Mouse (Mus musculus) spleen, adult 12 weeks (tissue): ENCODE results near the gene Plekhj1.

Source experiments
- DNase-seq: peaks from one replicate; pipeline ENCODE4 v3.0.0; 2022; ENCODE audit warnings: low spot score

Gene Plekhj1

DNA sequence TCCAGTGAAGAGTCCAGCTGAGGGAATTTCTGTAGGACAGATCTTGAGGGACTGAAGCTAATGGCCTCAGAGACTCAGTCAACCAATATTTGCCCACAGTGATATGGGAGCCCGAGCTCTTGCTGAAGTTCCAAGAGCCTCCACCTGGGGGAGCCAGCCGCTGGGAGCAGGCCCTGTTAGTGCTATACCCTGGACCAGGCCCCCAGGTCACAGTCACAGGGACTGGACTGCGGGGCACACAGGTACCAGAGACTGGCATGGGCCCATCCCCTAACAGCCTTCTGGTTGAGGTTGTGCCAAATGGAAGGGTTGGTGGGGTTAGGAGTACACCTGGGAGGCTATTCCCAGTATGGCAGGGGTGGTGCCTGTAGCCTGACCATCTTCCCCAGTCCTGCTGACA is 7.5 kb upstream of the Plekhj1 start:
- DNase-seq, result peak; percentile 72

DNA sequence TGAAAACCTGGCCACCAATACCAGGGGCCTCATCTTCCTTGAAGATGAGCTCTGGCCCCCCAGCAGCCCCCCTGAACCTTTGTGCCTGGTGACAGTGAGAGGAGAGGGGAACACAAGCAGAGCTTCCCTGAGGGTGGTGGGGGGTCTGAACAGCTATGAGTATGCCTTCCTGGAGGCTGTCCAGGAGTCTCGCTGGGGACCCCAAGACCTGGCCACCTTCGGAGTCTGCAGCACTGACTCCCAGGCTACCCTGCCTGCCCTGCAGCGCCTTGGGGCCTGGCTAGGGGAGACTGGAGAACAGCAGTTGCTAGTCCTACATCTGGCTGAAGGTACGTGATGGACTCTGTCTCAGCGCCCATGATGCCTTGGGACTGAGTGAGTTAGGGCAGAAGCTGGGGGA is 6.9 kb upstream of the Plekhj1 start:
- DNase-seq, result no peak

DNA sequence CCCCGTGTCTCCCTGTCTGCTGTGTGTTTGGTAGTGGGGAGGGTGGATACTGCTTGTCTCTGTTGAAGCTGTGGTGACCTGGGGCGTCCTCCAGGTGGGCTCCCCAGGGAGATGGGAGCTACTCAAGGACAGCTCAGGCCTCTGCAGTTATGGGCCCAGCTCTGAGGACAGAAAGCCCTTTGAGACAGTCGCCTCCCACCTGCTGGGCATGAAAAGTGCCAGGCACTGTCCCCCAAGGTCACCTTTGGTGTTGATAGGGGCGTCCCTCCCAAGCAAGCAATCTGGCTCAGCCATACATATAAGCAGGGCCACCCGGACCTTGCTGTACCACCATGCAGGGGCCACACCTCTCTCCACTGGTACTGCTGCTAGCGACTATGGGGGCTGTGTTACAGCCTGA is 6.5 kb upstream of the Plekhj1 start, which contains the start of gene Amh:
Gene Amh (plus strand): TSS at position 328 of the 400 bp plus-strand sequence.
- no peak for DNase-seq

DNA sequence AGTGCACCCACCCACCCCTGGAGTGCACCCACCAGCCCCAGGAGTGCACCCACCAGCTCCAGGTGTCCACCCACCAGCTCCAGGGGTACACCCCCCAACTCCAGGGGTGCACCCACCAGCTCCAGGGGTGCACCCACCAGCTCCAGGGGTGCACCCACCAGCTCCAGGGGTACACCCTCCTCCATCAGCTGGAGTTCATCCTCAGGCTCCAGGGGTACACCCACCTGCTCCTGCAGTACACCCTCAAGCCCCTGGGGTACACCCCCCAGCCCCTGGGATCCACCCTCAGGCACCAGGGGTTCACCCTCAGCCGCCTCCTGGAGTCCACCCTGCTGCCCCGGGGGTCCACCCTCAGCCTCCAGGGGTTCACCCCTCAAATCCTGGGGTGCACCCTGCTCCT is 5.9 kb upstream of the Plekhj1 start:
- no peak for DNase-seq

DNA sequence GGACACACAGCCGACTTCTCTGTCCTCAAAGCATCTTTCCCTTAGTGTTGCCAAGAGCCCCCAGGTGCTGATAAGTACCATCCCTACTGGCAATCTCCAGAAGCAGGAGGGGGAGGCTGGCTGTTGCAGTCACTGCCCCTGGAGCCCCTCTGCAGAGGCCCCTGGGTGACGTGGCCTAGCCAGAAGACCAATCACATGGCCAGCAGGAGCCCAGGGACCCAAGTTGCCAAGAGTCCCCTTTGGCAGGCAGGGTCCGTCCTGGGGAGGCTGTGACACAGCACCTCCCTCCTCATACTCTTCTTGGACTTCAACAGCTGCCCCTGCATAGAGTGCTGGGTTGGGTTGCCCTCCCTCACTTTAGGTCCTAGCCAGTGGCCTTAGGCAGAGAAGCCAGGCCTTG is 4.6 kb upstream of the Plekhj1 start:
- no peak for DNase-seq

DNA sequence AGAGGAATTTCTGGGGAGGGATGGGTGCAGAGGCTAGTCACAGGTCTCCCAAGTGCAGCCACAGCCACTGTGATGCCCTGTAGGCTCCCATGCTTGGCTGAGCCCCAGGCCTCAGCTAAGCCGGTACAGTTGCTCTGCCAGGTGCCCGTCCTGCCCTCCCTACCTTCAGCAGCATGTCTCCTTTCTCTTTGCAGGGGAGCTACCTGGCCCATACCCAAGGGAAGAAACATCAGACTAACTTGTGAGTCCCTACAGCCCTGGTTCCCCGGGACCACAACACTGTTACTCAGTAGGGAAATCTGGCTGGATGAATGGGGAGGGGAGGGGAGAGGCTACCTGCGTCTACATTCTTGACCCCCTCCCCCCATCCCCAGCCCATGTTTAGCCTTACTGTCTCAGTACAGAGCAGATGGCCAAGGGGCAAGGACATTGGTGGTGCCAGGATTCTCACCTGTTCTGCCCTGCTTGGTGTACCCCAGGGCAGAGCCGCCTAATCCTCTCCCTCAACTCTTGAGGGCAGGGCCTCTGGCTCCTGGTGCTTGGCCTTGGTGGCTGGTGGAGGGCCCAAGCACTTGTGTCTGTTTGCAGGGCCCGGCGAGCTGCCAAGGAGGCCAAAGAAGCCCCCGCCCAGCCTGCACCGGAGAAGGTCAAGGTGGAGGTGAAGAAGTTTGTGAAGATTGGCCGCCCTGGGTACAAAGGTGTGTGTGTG is 3.9 kb upstream of the Plekhj1 start:
- no peak for DNase-seq

DNA sequence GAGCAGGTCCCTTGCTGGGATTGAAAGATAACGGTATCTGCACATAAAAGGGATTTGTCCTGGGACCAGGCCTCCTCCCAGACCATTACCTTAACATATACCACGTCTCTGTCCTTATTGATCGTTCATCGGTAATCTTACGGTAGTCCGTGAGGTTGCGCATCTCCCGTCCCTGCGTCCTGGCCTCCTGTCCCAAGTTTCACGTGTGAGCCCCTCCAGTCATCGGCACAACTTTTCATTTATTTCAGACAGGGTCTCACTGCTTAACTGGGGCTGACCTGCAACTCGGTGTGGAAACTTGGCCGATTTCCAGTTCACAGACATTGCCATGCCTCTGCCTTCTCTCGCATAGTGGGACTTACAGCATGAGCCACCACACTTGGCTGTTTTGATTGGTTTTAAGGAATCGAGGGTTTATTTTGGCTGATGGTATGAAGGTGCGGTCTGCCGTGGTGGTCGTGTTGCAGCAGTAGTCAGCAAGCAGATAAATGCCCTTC is 692 bp upstream of the Plekhj1 start:
- no peak for DNase-seq

DNA sequence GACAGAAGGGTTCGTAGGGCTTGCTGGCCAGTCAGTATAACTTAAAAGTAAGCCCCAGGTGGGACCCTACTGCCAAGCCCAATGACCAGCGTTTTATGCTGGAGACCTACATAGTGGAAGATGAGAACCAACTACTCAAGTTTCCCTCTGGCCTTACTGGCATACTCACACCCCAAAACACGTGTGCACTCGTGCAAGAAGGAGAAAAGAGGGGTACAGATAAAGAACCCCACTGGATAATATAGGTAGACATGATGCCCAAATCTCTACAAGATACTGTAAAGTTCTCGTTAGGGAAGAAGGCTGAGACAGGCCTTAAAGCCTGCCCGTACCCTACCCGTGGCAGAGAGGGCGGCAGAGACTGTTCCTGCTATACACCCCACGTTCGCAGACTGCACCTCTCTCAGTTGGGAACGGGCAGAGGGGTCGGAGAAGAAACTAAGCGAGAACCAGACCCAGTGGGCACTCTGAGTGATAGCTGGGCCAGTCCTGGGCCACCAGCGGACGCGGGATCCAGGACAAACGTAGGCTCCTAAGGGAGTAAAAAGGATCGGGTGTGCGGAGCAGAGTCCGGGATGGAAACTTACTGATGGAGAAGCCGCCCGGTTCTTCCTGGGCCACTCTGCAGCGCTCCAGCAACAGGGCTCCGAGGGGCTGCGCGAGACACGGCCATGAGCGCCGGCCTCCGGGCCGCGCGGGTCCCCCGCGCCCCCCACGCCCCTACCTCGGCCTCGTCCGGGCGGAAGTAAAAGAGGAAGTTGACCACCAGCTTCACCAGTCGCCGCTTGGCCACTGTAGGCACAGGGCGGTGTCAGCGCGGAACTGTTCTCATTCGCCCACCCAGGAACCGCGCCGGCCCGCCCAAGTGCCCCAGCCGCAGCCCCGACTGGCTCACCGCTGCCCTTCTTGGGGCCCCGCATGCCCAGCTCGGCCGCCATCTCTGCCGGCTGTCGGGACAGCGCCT is 958 bp downstream of the Plekhj1 start:
- peak; percentile 32 for DNase-seq

DNA sequence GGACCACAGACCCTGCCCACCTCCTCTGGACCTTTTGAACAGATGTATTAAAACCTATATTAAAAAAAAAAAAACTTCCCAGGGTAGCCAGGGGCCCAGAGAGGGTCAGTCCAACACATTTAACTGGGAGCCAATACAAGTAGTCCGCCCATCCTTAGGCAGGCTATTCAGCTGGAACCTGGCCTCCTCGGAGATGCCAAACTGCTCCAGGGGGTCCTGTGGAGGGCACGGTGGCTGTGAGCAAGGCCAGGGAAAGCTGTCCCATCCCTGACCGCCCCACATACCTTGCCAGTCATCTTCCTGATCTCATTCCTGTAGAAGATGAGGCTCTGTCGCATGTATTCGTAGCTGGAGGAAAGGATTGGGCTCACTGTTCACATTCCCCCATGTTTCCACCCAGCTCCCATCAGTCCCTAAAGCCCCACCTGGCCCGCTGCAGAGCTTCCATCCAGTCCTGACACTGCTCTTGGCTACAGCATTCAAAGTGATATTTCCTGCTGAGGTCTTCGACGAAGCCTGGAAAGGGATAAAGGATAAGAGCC is 2.0 kb downstream of the Plekhj1 start:
- DNase-seq, result no peak

DNA sequence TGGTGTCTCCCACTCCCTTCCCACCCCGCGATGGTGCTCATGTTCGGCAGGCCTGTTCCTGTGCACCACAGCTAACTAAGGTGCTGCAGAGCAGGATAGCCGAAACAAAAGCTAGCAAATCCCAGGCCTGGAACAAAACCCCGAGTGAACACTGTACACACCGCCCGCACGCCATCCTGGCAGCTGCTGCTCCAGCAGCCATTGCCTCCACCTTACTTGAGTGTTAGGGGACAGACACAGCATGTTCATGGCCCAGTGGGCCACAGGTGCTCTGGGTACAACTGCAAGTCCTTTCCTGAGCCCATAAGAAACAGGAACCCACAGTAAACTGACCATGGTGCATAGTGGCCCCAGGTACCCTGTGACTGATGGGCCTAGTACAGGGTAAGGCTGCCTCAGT is 3.7 kb downstream of the Plekhj1 start:
- DNase-seq, result no peak

DNA sequence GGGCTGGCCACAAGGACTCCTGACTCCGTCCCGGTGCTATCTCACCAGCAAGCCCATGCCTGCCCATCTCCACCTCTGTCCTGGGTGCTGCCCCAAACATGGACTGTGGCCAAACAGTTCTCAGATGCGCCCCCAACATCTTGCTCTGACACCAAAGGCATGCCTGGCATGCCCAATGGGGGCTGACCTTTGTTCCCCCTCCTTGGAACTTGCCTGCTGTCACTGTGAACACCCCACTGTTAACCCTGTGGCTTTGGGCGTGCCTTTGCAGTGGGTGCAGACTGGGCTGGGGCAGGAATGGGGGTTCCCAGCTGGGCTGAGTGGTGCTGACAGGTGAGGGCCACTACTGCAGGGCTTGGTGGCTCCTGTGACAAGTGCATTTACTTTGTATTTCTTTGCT is 4.6 kb downstream of the Plekhj1 start:
- no peak for DNase-seq

DNA sequence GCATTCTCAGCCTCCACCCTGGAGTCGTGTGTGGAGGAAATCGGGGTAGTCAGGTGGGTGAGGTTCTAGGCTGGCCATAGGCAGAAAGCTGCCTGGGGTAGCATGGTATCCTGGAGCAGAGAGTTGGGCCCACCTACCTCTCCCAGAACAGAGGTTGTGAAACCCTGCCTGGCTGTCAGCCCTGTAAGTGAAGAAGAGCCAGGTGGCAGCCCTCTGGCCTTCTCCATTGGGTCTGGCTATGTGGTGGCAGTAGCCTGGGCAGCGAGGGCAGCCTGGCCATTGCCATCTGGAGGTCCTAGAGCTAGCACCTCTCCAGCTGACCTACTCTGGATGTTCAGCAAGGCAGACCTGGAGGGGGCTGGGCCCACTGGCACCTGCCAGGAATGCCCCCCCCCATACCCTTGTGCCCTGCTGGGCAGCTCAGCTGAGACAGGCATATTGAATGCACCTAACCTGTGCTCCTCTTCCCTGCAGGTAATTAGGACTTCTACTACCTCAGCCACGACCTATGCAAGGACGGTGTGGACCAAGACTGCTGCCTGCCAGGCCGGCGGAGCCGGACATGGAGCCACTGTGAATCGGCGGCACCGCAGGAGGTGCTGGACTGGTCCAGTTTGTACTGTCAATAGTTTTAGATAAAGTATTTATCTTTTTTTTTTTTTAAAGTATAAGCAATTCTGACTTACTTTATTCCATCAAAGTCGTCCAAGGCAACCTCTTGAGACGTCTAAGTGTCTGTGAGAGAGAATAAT is 5.2 kb downstream of the Plekhj1 start:
- DNase-seq, result no peak

DNA sequence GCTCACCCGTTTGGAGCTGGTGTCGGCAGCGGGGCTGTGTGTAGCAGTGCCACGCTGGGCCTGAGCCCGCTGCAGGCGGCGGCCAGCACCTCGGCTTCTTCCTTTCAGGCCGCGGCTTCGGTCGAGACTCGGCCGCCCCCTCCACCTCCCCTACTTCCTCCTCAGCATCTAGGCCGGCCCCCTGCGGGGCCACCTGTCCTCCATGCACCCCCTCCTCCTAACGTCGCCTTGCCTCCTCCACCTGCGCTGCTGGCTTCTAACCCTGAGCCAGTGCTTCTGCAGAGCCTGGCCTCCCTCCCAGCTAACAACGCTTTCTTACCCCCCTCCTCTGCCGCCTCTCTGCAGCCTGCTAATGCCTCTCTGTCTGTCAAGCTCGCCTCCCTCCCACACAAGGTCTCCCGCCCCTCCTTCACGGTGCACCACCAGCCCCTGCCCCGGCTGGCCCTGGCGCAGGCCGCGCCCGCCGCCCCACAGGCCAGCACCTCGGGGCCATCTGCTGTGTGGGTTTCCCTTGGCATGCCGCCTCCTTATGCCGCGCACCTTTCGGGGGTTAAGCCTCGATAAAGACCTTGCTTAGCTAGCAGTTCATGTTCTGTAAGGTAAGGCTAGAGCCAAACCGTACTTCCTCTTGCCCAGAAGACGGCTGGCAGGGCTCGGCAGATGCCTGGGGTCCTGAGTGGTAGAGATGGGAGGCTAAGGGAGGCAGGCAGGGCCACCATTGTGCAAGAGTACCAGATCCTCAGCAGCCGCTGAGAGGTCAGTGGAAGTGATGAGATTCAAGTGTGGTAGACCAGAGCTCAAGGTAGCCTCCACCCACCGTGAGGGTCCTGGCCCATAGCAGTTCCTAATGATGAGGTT is 6.0 kb downstream of the Plekhj1 start:
- no peak for DNase-seq

DNA sequence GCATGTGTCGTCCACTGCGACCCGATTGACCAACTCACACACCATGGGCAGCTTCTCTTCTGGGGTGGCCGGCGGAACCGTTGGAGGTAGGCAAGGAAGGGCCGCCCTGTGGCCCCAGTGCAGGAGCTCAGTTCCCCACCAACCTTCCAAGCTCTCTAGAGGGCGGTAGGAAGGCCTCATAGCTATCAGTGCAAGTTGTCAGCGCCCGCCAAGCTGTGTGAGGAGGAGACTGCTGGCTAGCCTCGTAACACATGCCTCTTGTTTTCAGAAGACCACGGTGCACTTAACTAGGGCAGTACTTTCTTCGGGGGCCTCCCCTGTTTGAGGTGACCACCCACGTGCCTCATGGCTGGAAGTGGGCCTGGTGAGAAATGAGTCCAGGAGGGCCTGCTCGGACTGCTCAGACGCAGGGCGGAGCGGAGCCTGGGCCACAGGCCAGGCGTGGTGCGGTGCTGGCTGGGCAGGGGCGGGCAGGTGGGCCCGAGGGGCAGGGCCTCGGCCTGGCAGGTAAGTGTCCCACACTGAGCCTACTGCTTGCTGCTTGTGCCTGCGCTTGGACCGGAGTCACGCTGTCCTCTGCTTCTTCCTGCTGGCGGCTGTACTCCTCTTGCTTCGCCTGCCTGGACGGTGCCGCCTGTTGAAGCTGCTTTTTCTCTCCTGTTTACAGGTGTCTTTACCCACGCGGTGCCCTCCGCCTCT is 6.8 kb downstream of the Plekhj1 start:
- DNase-seq, result no peak

DNA sequence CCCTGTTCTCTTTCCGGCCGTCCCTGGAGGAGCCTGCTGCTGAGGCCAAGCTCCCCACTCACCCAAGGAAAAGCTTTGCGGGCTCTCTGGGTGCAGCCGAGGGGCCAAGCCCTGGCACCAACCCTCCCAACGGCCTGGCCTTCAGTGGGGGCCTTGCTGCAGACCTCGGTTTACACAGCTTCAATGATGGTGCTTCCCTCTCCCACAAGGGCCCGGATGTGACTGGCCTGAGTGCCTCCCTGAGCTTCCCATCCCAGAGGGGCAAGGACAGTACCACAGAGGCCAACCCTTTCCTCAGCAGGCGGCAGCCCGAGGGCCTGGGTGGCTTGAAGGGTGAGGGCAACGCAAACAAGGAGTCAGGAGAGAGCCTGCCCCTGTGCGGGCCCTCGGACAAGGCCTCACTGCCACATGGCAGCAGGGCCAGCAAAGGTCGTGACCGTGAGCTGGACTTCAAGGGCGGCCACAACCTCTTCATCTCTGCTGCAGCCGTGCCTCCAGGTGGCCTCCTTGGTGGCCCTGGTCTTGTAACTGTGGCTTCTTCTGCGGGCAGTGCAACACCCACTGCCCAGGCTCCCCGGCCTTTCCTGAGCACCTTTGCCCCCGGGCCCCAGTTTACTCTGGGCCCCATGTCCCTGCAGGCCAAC is 7.5 kb downstream of the Plekhj1 start:
- no peak for DNase-seq

DNA sequence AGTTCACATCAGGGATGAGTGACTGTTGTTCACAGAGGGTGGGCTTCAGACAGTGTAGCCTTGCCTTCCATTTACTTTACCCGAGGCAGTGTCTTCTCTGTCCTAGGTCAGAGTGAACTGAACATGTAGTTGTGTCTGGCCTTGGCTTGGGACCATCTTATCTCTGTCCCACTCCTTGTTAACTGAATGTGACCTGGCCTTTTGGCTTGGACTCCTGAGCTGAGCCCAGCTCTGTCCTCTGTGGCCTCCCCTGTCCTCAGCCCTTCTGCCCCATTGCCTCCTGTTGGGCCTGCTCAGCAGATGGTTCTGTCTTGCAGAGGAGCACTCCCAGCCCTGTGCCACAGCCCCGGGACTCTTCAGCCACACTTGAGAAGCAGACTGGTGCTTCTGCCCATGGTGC is 10.9 kb downstream of the Plekhj1 start:
- DNase-seq, result no peak

DNA sequence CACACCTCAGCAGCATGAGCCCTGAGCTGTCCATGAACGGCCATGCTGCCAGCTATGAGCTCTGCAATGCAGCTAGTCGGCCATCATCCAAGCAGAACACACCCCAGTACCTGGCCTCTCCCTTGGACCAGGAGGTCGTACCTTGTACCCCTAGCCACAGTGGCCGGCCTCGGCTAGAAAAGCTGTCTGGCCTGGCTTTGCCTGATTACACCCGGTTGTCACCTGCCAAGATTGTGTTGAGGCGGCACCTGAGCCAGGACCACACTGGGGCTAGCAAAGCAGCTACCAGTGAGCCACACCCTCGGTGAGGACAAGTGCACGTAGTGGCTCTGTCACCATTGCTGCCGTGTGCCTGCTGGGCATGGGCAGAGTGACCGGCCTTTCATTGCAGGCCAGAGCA is 12.5 kb downstream of the Plekhj1 start:
- DNase-seq, result no peak

DNA sequence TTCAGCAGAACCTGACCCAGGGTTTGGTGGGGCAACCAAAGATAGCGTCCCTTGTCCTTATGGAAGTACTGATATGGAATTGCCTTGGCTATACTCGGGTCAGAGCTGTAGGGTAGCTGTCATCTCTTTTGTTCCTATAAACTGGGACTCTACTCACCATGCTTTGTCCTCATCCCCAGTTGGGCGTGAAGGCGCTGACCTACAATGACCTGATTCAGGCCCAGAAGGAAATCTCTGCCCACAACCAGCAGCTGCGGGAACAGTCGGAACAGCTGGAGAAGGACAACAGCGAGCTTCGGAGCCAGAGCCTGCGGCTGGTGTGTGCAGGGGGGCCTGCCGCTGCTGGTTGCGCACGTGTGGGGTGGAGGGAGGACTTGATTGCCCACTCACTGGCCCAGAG is 13.6 kb downstream of the Plekhj1 start:
- no peak for DNase-seq

DNA sequence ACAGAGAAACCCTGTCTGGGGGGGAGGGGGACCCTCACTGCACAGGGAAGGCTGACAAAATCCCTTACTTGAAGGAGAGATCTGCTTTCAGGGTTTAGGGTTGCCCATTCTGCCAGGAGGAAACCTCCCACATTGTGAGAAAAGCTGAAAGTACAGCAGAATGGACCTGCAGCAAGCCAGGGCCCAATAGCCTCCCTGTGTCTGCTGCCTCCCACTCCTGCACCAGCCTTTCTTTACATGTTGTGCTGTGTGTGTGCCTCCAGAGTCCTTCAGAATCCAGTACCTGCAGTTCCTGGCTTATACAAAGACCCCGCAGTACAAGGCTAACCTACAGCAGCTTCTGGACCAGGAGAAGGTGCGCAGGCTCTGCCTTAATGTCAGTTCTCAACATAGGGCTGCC is 14.1 kb downstream of the Plekhj1 start:
- no peak for DNase-seq

DNA sequence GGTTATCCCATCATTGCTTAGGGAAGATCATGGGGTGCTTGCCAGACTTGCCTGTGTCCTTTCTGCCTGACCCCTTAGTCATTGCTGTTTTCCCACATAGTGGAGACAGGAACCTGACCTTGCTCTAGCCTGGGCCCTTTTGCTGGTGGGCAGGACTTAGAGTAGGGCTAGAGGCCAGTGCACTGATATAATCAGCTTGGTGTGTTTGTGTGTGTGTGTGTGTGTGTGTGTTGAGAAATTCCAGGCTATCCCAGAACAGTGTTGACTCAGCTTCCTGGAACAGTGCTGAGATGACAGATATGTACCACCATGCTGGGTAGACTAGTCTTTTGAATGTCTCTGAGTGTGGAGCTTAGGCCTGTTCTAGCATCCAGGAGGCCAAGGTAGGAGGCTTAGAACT is 18.9 kb downstream of the Plekhj1 start:
- no peak for DNase-seq
